Mouse (Mus musculus) left cerebral cortex, adult 2 months (tissue): Measurements from ENCODE around the gene Bax. TPM values are rescaled to one million over a fixed set of nuclear protein-coding genes. Genes with fewer than 3 reads are reported as not detected.
"Not testable (repeated sequence)": the region's sequence is repeated elsewhere in the genome, so short reads cannot be mapped to it uniquely, and the experiment has no call there.

Experiments used
- DNase-seq, 2 experiments: peaks; one replicate each; pipeline ENCODE4 v3.0.0; 2021 to 2022; ENCODE audit warnings: low spot score in 2 of 2, mixed read lengths in 1 of 2; ENCODE audit errors: extremely low spot score in 1 of 2
- H3K27ac ChIP-seq: fragments of 200-600 bp; 2 replicates; pipeline ENCODE4 v1.8.1; 2022
- H3K4me3 ChIP-seq: fragments of 200-600 bp; 2 replicates; pipeline ENCODE4 v1.8.1; 2022
- CTCF ChIP-seq: fragments of 200-600 bp; IDR thresholded peaks from 2 replicates; pipeline ENCODE4 v1.8.1; 2022; ENCODE audit warnings: antibody characterized with exemption, mild to moderate bottlenecking, moderate library complexity
- intact Hi-C: fragments of 180-260 bp; cut with DNase I; formaldehyde crosslinking; loops from one replicate; pipeline ENCODE4 v1.15.1; 2025
- total RNA-seq, 2 experiments: library from RNA; stranded (reverse); gene quantifications; 2 replicates each; pipeline ENCODE4 v1.2.3; 2021

The Bax gene
- total RNA-seq, 2 experiments from 2014 or later = 66.9 to 67.4 TPM

- Histone ChIP-seq H3K4me3 (no peak overlapping the region), H3K27ac (no peak overlapping the region)
- intact Hi-C loops = loop anchor here (5.0 kb wide), 1 partner anchor 44 kb away; no protein-coding TSS in a partner anchor
- DNase-seq = no peak
- no peak for TF ChIP-seq CTCF
Observed at GRCm38 (mm10) chr7:45478774-45479173, 12.1 kb upstream of the Bax start.

GRCm38 (mm10) chr7:45477003-45477402, 10.3 kb upstream of the Bax start:
- intact Hi-C loops = loop anchor here (2.0 to 5.0 kb wide), 2 partner anchors 45 to 84 kb away; no protein-coding TSS in a partner anchor
- Histone ChIP-seq H3K4me3 (no peak overlapping the region), H3K27ac (no peak overlapping the region)
- peak; percentile 65 for TF ChIP-seq CTCF
- peak; percentile 52 to 61 for DNase-seq

- DNase-seq = no peak
- TF ChIP-seq CTCF = no peak
- no peak overlapping the region for H3K4me3 ChIP-seq
- intact Hi-C loops = loop anchor here (2.0 to 5.0 kb wide), 2 partner anchors 46 to 84 kb away; no protein-coding TSS in a partner anchor
- no peak overlapping the region for H3K27ac ChIP-seq
Observed at GRCm38 (mm10) chr7:45476453-45476852, 9.8 kb upstream of the Bax start.

GRCm38 (mm10) chr7:45475291-45475969, 8.7 kb upstream of the Bax start:
- H3K27ac ChIP-seq = peak overlapping the region; percentile 66
- intact Hi-C loops = loop anchor here (5.0 kb wide), 1 partner anchor 47 kb away; no protein-coding TSS in a partner anchor
- DNase-seq = no peak
- no peak for TF ChIP-seq CTCF
- peak overlapping the region; percentile 29; the same call in 1 of the 2 replicates for H3K4me3 ChIP-seq

- H3K4me3 ChIP-seq = no peak overlapping the region
- H3K27ac ChIP-seq = no peak overlapping the region
- TF ChIP-seq CTCF = peak; percentile 94
- peak; percentile 65 to 73 for DNase-seq
- intact Hi-C loops = no loop called here
Observed at GRCm38 (mm10) chr7:45470869-45471268, 4.2 kb upstream of the Bax start.

GRCm38 (mm10) chr7:45467090-45467670, 482 bp upstream of the Bax start:
- peak overlapping the region; percentile 81 for H3K27ac ChIP-seq
- DNase-seq = no peak
- H3K4me3 ChIP-seq = peak overlapping the region; percentile 96
- intact Hi-C loops = loop anchor here (2.0 to 5.0 kb wide), 2 partner anchors 122 to 215 kb away; partner anchors contain the start of gene Ntn5
- no peak for TF ChIP-seq CTCF

GRCm38 (mm10) chr7:45465549-45465948, 1.1 kb downstream of the Bax start:
- H3K27ac ChIP-seq = peak overlapping the region; percentile 81; the same call in 1 of the 2 replicates
- intact Hi-C loops = loop anchor here (5.0 kb wide), 1 partner anchor 217 kb away; the partner anchor contains the start of gene Ntn5
- no peak for DNase-seq

GRCm38 (mm10) chr7:45465112-45465511, 1.6 kb downstream of the Bax start:
- Histone ChIP-seq H3K27ac (no peak overlapping the region), H3K4me3 (no peak overlapping the region)
- no peak for TF ChIP-seq CTCF
- intact Hi-C loops = loop anchor here (5.0 kb wide), 1 partner anchor 217 kb away; the partner anchor contains the start of gene Ntn5
- no peak for DNase-seq

More at GRCm38 (mm10) chr7:45465549-45465948, 1.1 kb downstream of the Bax start:
- TF ChIP-seq CTCF = no peak; the same call in 1 of the 2 replicates
- peak overlapping the region; percentile 96 for H3K4me3 ChIP-seq

- no peak overlapping the region for H3K4me3 ChIP-seq
- H3K27ac ChIP-seq = no peak overlapping the region
- no peak for DNase-seq
- TF ChIP-seq CTCF = no peak
- intact Hi-C loops = no loop called here
Observed at GRCm38 (mm10) chr7:45463987-45464778, 2.5 kb downstream of the Bax start.

GRCm38 (mm10) chr7:45462868-45463267, 3.8 kb downstream of the Bax start:
- TF ChIP-seq CTCF = peak; percentile 52
- intact Hi-C loops, H3K4me3 ChIP-seq, H3K27ac ChIP-seq, DNase-seq: not testable (repeated sequence)

GRCm38 (mm10) chr7:45462325-45462724, 4.4 kb downstream of the Bax start:
- intact Hi-C loops = no loop called here
- TF ChIP-seq CTCF = no peak
- no peak overlapping the region for H3K27ac ChIP-seq

More at GRCm38 (mm10) chr7:45462325-45462724, 4.4 kb downstream of the Bax start:
- H3K4me3 ChIP-seq = no peak overlapping the region
- no peak for DNase-seq
